Mouse (Mus musculus): ENCODE results near the gene Pifo.

- TF ChIP-seq CTCF (IDR thresholded peaks at IDR 0.05; ENCODE audit: extremely low read depth, insufficient read depth, low read length) = no peak
- TF ChIP-seq POLR2A (IDR thresholded peaks at IDR 0.05; ENCODE audit: extremely low read depth, insufficient read depth, low read length) = no peak
Measured at GRCm38 (mm10) chr3:105951348-105951747, 63.1 kb downstream of the Pifo start.

Data from cortical plate, adult 2 months (tissue).